Mouse (Mus musculus) forebrain, embryonic 10.5 days (tissue): ENCODE data around the gene Mfsd11. TPM values are rescaled to one million over a fixed set of nuclear protein-coding genes. Genes with fewer than 3 reads are reported as not detected.

ENCODE experiments used
- DNase-seq: peaks from one replicate; pipeline ENCODE4 v3.0.0-alpha.2; 2017; ENCODE audit warnings: low spot score; ENCODE audit errors: extremely low spot score
- H3K27ac ChIP-seq: fragments of 300-500 bp; sonication (generic); 2 replicates; pipeline ENCODE4 v1.5.1; 2016; ENCODE audit warnings: mild to moderate bottlenecking
- H3K27me3 ChIP-seq: fragments of 300-500 bp; sonication (generic); 2 replicates; pipeline ENCODE4 v1.6.1; 2016; ENCODE audit warnings: mild to moderate bottlenecking; ENCODE audit not compliant: poor library complexity, severe bottlenecking
- H3K36me3 ChIP-seq: fragments of 300-500 bp; sonication (generic); replicated peaks from 2 replicates; pipeline ENCODE4 v1.6.1; 2016; ENCODE audit warnings: mild to moderate bottlenecking, moderate library complexity
- H3K4me1 ChIP-seq: fragments of 300-500 bp; sonication (generic); 2 replicates; pipeline ENCODE4 v1.6.1; 2016
- H3K4me3 ChIP-seq: fragments of 300-500 bp; sonication (generic); 2 replicates; pipeline ENCODE4 v1.5.1; 2016; ENCODE audit warnings: mild to moderate bottlenecking, moderate library complexity
- H3K9me3 ChIP-seq: fragments of 300-500 bp; sonication (generic); 2 replicates; pipeline ENCODE4 v1.6.1; 2016; ENCODE audit warnings: mild to moderate bottlenecking, moderate library complexity
- WGBS: fragments of 180-500 bp; shearing (Covaris S2); methylation state at CpG from one replicate; pipeline ENCODE4 v1.1.7; 2016; 5-methylcytosine and 5-hydroxymethylcytosine counted together
- polyA plus RNA-seq: library from polyadenylated mRNA; unstranded; fragments of >200 nt; fragmentation: Nextera tagmentation; extraction: Ambion mirVana; gene quantifications from 2 replicates; pipeline ENCODE4 v1.2.1, GENCODE M21; 2016

Mfsd11 gene
- polyA plus RNA-seq, 1 experiment from 2014 or later, result 18.9 TPM

DNA sequence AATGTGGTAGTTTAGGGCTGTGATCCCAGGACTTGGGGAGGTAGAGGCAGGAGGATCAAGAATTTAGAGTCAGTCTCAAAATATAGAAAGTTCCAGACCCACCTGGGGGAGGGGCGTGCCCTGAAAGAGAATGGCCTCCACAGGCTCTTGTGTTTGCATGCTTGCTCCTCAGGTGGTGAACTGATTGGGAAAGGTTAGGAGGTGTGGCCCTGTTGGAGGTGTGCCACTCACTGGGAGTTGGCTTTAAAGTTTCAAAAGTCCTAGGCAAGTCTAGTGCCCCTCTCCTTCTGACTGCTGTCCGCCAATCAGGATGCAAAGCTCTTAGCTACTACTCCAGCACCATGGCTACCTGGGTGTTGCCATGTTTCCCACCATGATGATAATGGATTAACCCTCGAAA lies 63.0 kb downstream of the Mfsd11 start:
- WGBS, result 87% methylated on average over 3 of the region's 3 CpGs
- DNase-seq, result no peak
- H3K27ac ChIP-seq, result no peak overlapping the region
- H3K9me3 ChIP-seq, result no peaks in the 10 kb centered on the region
- H3K36me3 ChIP-seq, result no peaks in the 10 kb centered on the region
- H3K4me1 ChIP-seq, result peaks cover 32% of the 10 kb centered on the region
- peaks cover 66% of the 10 kb centered on the region for H3K27me3 ChIP-seq
- no peak overlapping the region for H3K4me3 ChIP-seq

DNA sequence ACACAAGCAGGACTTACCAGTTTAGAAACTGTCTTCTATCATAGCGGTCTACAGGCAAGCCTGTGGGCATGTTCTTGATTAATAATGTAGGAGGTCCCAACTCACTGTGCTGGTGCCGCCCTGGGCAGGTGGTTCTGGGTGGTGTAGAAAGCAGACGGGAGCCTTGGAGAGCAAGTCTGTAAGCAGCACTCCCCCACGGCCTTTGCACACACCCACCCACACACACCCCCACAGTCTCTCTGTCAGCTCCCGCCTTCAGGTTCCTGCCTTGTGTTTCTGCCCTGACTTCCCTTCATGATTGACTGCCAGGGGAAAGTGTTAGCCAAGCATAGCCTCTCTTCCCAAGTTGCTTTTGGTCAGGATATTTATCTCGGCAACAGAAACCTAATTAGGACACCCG lies 65.1 kb downstream of the Mfsd11 start:
- DNase-seq, result no peak
- 62% methylated on average over 7 of the region's 7 CpGs for WGBS
- no peaks in the 10 kb centered on the region for H3K9me3 ChIP-seq
- no peak overlapping the region for H3K4me3 ChIP-seq
- H3K27me3 ChIP-seq, result peaks cover 86% of the 10 kb centered on the region
- H3K27ac ChIP-seq, result no peak overlapping the region
- H3K4me1 ChIP-seq, result peaks cover 50% of the 10 kb centered on the region
- H3K36me3 ChIP-seq, result no peaks in the 10 kb centered on the region

DNA sequence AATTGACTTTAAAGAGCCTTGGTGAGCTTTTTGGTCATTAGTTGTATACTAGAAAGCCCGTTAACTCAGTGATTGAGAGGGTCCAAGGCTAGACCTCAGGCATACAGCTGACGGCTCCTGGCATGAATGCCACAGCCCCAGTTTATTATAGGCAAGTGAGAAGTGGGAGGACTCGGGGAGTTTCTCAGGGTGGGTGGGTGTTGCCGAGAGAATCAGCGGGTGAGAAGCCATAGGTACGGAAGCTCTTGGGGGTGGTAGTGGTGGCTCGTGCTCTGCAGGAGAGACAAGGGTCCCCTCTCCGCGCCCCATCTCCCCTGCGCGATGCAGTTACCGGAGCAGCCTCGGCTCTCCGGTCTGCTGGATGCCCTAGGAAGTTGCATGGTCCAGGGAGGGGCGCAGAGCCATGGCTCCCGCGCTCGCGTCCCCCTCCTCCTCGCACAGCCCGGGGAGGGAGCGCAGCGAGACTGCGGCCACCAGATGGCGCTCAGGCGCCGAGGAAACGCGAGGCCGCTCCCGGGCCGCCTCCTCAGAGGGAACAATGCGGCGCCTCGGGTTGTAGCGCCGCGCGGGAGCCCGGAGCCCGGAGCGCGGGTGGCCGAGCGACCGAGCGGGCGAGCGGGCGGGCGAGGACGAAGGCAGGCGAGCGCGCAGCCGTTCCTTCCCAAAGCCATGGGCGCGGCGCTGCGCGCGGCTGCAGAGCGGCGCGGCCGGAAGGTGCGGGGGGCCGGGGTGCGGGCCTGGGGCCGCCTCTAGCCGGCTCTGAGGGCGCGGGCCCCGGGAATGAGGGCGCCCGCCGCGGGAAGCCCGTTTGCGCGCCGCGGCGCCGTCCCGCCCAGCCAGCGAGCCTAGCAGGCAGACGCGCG lies 66.3 kb downstream of the Mfsd11 start, which contains the start of gene Mgat5b:
Gene Mgat5b, plus strand, starts transcription at position 541 of the 863 bp plus-strand sequence.
- Histone ChIP-seq H3K9me3 (no peaks in the 10 kb centered on the region), H3K27me3 (peaks cover 93% of the 10 kb centered on the region), H3K36me3 (peaks cover 5% of the 10 kb centered on the region), H3K27ac (peak within 1 kb of the TSS; percentile 94), H3K4me1 (peaks cover 53% of the 10 kb centered on the region), H3K4me3 (peak within 1 kb of the TSS; percentile 77)
- under 1% methylated on average over 88 of the region's 90 CpGs for WGBS
- DNase-seq, result peak; percentile 84

DNA sequence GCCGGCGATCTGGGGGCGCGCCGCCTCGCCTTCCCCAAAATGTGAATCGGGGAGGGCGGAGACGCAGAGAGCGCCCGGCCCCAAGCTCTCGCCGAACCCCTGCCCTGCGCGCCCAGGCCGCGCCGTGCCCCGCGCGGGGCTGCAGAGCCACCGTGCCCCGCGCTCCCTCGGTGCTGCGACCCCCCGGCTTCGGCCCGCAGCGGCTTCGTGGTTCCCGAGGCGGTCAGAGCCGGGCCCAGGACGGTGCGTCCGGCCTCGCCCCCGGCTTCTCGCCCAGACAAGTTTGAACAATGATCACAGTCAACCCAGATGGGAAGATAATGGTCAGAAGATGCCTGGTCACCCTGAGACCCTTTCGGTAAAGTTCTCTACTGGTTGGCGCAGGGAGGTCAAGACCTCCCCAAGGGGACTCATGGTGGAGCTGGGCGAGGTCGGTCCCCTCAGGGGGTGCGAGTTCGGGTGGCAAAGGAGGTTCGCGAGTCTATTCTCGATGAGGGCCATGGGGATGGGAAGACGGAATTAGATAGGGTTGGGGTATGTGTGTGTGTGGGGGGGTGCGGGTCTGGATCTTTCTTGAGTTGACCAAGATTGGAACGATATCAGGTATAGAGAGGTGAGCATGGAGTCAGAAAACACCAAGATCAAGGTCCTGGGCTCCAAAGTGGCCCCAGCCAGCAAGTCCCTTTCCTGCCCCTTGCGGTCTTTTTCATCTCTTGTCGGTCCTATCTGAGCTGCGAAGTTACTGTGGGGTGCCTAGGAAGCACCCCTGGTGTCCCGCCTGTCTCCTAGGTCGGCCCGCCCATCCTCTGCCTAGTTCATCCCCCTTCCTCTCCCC lies 67.2 kb downstream of the Mfsd11 start:
- H3K4me1 ChIP-seq, result peaks cover 49% of the 10 kb centered on the region
- H3K27ac ChIP-seq, result peak overlapping the region; percentile 94
- H3K36me3 ChIP-seq, result peaks cover 14% of the 10 kb centered on the region
- no peaks in the 10 kb centered on the region for H3K9me3 ChIP-seq
- 2% methylated on average over 58 of the region's 58 CpGs for WGBS
- H3K27me3 ChIP-seq, result peaks cover 91% of the 10 kb centered on the region
- peak overlapping the region; percentile 77 for H3K4me3 ChIP-seq
- peak; percentile 36 for DNase-seq

DNA sequence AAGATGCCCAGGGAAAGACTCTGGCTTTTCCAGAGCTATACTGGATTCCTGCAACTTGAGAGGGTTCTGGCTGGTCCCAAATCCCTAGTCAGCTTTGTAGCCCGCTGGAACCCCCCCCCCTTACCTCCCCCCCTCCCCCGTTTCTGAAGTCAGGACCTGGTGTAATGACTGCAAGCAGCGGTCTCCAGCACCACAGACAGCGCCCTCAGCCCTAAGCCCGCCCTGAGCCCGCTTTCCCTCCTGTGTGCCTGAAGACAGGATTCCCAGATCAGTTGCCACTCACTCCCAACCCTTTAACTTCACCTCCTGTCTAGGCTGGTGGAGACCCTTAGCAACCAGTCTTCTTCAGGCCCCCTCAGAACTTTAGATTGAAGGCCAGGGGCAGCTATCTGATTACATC lies 68.5 kb downstream of the Mfsd11 start:
- Histone ChIP-seq H3K36me3 (peaks cover 27% of the 10 kb centered on the region), H3K9me3 (no peaks in the 10 kb centered on the region), H3K27ac (no peak overlapping the region), H3K27me3 (peaks cover 77% of the 10 kb centered on the region), H3K4me1 (peaks cover 50% of the 10 kb centered on the region), H3K4me3 (peak overlapping the region; percentile 77)
- 2% methylated on average over 6 of the region's 6 CpGs for WGBS
- peak; percentile 24 for DNase-seq

DNA sequence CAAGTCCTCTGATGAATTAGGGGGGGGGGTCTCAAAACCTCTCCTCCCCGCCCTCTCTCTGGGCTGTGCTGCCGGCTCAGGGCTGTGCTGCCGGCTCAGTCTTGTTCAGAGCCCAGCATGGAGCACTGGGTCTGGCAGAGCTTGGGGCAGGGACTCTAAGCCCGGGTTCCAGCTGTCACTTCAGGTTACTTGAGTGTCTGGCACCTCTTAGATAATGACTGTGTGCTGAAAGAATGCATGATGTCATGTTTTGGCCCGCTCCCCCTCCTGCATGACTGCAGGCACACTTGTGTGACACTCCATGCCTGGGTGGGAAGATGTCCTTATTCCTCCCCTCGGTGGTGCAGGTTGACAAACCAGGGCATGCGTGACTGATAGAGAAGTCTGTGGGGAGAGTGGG lies 69.8 kb downstream of the Mfsd11 start:
- Histone ChIP-seq H3K4me3 (no peak overlapping the region), H3K27me3 (peaks cover 64% of the 10 kb centered on the region), H3K27ac (no peak overlapping the region), H3K9me3 (no peaks in the 10 kb centered on the region), H3K36me3 (peaks cover 34% of the 10 kb centered on the region), H3K4me1 (peaks cover 59% of the 10 kb centered on the region)
- DNase-seq, result no peak
- WGBS, result 58% methylated on average over 7 of the region's 7 CpGs

Other genes with a start within 250 kb of the Mfsd11 start
- 3.5 and 4.0 TPM in 2 replicates for gene Rhbdf2, start 225.4 kb upstream of the Mfsd11 start, polyA plus RNA-seq
- 0.62 and 1.1 TPM in 2 replicates for gene Prcd, start 198.9 kb upstream of the Mfsd11 start, polyA plus RNA-seq
- gene Cygb, start 198.1 kb upstream of the Mfsd11 start, polyA plus RNA-seq, result 2.5 and 2.9 TPM in 2 replicates
- gene St6galnac1, start 76.9 kb upstream of the Mfsd11 start, polyA plus RNA-seq, result not detected in 2 replicates
- 16.5 and 18.2 TPM in 2 replicates for gene Mxra7, start 24.4 kb upstream of the Mfsd11 start, polyA plus RNA-seq
- 64.3 and 66.5 TPM in 2 replicates for gene Mettl23, start 9.2 kb upstream of the Mfsd11 start, polyA plus RNA-seq
- 91.1 and 106 TPM in 2 replicates for gene Jmjd6, start 9.0 kb upstream of the Mfsd11 start, polyA plus RNA-seq
- 901 and 914 TPM in 2 replicates for gene Srsf2, start 654 bp downstream of the Mfsd11 start, polyA plus RNA-seq
- 3.3 and 3.7 TPM in 2 replicates for gene Mgat5b, start 66.4 kb downstream of the Mfsd11 start, polyA plus RNA-seq